Mouse (Mus musculus) kidney, adult 9 months (tissue): ENCODE measurements around the gene Zfp575.

Experiments used
- DNase-seq: peaks from one replicate; pipeline ENCODE4 v3.0.0; 2022

Gene Zfp575

DNA sequence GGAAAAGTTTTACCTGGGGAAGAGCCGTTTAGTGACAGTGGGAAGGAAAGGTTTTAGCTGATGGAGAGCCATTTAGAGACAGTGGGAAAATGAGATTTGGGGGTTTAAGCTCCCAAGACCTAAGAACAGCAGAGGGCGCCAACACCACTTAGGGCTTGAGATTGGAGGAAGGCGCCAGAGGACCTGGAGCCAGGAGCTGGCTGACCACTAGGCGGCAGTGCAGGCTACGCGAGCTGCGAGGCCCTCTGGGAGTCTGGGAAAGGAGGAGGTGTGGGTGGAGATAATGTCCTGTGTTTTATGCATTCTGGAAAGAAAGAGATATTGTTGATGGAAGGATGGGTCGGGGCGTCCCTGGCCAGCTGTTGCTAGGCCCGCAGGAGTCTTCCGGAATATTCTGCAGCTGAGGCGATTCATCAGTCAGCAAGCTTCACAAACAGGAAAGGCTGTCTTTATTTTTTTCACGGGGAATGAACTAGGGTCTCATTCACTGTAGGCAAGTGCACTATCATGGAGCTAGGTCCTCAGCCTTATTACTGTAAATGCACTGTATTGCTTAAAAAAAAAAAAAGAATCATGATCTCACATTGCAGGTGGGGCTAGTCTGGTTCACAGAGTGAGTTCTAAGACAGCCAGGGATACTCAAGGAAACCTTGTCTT is 13.6 kb upstream of the Zfp575 start:
- DNase-seq = peak; percentile 96

DNA sequence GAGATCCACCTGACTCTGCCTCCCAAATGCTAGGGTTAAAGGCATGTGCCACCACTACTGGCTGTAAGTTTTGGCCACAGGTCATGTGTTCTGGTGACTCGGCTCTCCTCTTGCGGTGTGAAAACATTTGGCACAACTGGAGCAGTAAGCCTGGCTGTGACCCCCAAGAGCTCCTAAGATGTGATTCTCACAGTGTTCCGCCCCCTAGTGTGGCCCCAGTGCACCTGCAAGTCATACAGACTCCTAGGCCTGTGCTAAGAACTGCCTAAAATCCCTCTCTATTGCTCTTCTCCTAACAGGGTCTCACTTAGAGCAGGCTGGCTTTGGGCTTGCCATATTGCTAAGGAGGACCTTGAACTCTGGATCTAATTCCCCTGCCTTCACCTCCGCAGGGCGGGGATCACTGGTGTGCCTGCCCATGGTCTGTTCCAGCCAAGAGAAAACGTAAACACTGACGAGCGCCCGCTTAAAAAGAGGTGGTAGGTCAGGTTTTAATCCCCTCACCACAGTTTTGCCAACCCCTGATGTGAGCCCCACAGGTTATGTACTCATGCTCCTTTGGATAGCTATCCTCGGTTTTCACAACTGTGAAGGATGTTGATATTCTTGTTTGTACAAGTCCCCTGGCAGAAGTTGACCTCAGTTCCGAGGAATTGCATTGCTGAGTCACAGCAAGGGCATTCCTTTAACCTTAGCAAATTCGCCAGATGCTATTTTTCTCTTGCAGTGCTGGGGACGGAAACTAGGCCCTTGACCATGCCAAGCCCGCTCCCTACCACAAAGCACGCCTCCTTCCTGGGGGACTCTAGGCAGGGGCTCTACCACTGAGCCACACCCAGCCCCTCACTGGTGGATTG is 12.0 kb upstream of the Zfp575 start:
- DNase-seq = peak; percentile 55

DNA sequence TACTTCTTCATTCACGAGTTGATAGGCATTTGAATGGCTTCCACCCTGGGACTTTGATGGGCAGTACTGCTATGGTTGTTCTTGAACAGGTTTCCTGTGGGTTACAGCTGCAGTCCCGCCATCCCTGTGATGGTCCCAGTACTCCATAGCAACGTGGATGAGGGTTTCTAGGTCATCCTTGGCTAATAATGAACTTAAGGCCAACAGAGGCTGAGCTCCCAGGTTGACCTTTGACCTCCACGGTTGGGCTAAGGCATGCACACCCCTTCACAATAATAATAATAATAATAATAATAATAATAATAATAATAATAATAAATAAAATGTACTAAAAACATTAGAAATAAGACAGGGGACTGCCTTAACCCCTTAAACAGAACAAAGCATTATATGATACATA is 10.7 kb upstream of the Zfp575 start:
- no peak for DNase-seq

- DNase-seq = no peak
Observed at GRCm38 (mm10) chr7:24595464-24595863, 8.0 kb upstream of the Zfp575 start.

GRCm38 (mm10) chr7:24594309-24594803 is 6.9 kb upstream of the Zfp575 start:
- DNase-seq = no peak

DNA sequence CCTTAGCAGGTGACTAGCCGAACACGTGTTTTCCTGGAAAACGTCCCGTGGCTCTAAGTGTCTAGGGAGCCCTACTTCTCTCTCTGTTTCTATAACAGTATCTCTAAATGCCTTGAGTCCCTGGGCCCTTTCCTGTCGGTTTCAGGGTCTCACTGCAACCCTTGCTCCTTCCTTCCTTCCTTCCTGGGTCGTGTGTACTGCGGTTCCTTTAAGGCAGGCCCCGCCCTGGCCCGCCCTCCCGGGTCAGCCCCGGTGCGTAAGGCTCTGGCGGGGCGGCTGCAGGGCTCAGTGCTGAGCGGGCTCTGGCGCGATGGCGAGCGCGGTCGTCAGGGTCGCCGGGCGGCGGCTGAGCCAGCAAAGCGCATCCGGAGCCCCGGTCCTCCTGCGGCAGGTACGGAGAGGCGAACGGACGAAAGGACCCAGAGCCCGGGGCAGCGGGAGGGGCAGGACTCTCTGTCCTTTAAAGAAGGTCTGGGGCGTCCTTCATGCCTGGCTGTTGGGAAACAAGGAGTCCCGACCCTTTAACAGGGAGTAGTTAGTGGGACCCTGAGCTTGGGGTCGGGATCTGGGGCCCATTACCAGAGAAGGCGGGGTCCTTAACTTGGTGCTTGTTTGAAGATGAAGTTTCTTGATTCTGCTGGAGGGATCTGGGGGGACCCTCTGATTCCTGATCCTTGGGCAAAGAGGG is 6.3 kb upstream of the Zfp575 start:
- peak; percentile 84 for DNase-seq

DNA sequence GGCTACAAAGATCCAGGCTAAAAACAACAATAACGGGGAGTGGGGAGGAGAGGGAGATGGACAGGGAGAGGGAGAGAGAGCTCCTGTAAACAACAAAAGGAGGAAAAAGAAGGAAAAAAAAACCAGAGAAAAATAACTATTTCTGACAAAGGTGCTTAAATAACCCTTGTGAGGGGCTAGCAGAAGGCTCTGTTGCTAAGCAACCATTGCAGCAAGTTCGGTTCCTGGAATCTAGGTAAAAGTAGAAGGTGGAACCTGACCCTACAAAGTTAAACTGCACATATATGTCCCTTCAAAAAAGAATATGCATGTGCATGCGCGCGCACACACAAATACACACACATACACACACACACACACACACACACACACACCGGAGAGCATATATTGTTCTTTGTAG is 5.3 kb upstream of the Zfp575 start:
- no peak for DNase-seq

- DNase-seq = no peak
Observed at GRCm38 (mm10) chr7:24592163-24592562, 4.7 kb upstream of the Zfp575 start.

DNA sequence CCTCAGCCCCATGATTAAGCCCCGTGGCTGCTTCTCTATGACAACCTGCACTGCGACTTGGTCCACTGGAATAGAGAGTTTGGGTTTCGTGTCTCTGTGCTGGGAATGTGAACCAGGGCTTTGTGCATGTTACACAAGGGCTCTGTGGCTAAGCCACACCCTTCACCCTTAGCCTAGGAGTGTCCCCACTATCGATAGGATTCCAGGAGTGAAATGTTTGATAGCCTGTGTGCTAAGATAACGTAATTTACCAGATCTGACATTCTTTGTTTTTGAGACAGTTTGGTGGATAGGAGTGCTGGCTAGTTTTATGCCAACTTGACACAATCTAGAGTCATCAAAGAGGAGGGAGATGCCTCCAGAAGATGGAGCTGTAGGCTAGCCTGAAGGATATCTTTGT is 4.3 kb upstream of the Zfp575 start:
- DNase-seq = no peak

- peak; percentile 95 for DNase-seq
Observed at GRCm38 (mm10) chr7:24588336-24588735, 895 bp upstream of the Zfp575 start.

DNA sequence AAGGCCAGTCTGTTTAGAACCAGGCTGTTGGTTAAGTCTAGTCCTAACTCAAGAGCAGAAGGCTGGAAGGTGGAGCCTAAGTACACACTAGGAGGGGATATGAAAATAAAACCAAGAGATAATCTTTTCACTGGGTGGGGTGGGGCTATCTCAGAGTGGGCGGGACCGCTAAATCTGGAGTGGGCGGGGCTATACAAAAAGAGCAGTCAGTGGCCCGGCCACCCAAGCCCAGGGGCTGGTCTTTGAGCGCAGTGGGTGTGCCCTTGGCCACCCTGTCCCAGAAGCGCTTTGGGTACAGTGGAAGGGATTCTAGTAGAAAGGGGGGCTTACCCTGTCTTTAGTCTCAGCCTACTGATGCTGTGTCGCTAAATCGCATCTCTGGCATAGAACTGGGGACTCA is 613 bp downstream of the Zfp575 start:
- DNase-seq = no peak

- no peak for DNase-seq
Observed at GRCm38 (mm10) chr7:24585995-24586394, 1.4 kb downstream of the Zfp575 start.

DNA sequence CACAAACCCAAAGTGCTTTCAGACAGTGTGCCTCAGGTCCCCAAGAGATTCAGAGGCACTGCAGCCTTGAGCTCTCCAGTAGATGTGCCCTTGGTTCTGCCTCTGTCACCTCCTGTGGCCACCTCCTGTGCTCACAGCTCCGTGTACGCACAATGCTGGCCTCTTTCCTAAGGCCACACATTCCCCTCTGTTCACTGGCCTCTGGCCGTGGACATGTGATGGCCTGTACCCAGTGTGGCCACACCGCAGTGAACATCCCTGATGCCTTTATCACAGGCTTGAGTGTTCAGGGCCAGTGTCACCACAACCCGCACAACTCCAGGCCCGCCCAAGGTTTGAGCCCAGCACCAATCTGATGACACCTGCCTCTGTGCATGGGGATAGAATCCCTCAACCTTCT is 2.6 kb downstream of the Zfp575 start:
- no peak for DNase-seq

DNA sequence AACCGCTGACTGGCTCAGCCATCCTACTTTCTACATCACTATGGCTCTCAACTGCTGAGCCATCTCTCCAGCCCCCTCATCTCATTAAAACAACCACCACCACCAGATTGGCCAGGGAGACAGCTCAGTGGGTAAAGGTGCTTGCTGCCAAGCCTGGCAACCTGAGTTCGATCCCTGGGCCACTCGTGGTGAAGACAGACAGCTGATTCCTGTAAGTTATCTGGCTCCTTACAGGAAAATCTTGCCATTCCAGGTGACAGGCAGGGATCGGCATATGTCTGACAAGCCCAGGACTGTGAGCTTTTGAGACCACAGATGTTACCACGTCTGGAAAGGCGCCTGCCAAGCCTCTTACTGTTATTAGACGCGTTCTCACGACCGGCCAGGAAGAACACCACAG is 9.6 kb downstream of the Zfp575 start:
- no peak for DNase-seq

DNA sequence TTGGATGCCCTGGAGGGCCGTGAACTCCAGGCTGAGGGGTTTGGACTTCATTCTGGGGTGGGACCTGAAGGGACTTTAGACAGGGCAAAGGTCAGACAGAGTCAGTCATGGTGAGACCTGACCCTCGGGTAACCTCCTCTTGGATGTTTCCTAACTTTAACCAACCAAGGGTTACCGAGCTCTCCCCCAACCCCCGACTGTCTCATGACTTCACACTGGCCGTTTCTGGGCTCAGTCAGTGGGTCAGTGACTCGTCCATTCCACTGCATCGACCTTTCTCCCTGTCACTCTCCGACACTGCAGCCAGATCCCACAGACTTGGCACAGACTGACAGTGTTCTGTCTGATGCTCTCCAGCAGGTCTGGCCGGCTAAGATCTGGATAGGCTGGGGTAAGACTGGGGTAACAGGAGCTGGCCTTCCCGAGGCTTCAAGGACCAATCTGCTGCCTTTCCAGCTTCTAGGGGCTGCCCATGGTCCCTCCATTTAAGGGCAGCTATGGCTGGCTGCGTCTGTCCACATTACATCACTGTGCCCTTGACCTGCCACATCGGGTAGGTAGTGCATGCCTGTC is 13.1 kb downstream of the Zfp575 start:
- DNase-seq = peak; percentile 94

- no peak for DNase-seq
Observed at GRCm38 (mm10) chr7:24572455-24572854, 15.0 kb downstream of the Zfp575 start.

DNA sequence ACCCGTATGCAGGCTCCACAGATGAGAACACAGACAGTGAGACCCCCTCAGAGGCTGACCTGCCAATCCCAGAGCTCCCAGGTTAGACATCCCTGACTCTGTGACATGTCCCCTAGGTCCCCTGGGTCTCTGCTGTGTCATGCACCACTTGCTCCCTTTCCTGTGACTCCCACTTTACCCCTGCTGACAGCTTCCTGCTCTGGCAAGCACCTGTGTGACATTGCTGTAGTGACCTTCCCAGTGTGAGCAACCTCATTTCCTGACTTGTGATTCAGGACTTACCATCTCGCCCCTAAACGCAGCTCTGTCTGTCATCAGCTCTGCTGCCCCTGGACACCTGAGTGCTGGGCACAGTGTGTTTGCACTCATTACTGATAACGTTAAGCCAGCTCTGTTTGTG is 16.4 kb downstream of the Zfp575 start:
- no peak for DNase-seq

DNA sequence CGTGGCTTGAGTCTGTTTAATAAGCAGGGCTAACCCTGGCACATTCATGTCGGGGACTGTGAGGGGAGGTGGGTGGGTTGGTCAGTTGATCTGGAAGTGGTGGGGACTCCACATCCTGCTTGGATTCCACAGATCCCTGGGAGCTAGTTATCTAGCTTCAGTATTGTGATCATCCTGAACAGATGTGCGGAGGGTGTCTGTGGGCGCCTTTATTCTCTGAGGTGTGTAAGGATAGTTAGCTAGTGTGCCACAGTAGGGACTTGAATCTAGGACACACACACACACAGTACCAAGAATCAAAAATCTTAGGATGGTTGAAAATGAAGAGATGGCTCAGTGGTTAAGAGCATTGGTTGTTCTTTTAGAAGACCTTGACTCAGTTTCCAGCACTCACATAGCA is 18.9 kb downstream of the Zfp575 start:
- DNase-seq = no peak

DNA sequence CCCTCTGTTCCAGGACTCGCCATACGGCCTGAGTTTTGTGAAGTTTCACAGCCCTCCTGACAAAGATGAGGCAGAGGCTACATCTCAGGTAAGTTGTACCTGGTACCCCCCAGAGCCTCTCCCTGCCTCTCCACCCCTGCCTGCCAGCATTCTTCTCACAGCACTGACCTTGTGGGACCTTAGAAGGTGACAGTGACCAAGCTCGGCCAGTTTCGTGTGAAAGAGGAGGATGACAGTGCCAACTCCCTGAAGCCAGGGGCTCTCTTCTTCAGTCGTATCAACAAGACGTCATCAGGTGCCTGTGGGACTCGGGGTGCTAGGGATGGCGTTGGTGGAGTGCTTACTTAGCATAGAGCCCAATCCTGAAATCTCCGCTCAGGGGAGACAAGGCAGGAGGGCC is 21.2 kb downstream of the Zfp575 start:
- no peak for DNase-seq

GRCm38 (mm10) chr7:24565627-24566026 is 21.8 kb downstream of the Zfp575 start:
- DNase-seq = peak; percentile 67

DNA sequence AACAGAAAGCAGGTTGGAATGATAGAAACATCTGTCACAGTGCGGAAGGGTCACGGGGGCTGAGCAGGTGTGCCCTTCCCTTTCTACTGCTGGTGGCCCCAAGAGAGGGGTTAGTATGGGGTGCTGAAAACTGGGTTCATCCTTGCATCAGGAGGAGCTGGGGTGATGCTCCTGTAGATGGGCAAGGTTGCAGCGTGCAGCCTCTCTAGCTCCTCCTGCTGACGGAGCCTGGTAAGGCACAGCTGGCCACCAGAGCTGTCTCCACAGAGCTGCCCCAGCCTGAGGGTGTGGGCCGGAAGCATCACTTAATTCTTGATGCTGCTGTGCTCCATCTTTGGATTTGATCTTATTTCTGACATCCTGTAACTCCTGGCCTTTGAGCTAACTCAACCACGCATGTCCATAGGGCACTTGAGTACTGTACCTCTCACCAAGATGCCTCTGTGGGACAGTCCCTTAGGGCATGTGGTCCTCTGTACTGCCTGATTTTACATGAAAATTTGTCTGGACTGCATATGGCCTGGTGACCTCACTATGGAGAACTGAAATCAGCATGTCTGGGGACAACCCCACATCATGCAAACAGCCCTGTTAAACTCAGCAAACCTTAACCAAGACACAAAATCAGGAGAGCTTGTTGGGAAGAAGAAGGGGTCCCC is 22.7 kb downstream of the Zfp575 start:
- DNase-seq = peak; percentile 82

- DNase-seq = no peak
Observed at GRCm38 (mm10) chr7:24563837-24564206, 23.6 kb downstream of the Zfp575 start.
